Mouse (Mus musculus): ENCODE results near the gene Hdhd5. TPM values are rescaled to one million over a fixed set of nuclear protein-coding genes. Genes with fewer than 3 reads are reported as not detected.

The Hdhd5 gene
- total and polyA plus RNA-seq, 3 experiments = 25.2 to 27.6 (median 26.8) TPM

- no peak for DNase-seq
These were observed 5.2 kb upstream of the Hdhd5 start for GRCm38 (mm10) chr6:120536337-120536736.

GRCm38 (mm10) chr6:120532594-120532993, 1.5 kb upstream of the Hdhd5 start:
- no peak for DNase-seq

DNA sequence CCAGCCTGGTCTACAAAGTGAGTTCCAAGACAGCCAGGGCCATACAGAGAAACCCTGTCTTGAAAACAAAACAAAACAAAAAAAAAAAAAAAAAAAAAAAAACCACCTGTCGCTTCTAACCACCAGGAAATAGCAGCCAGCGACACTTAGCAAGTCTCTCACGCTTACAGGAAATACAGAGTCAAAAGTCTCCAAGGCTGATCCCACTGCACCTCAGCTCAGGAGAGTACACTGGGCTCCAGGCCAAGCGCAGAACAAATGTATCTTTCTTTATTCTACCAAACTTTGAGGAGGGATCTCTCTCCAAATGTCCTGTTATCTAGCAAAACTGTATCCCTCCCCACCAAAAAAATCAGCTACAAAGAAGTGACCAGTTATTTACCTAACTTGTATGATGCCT, 2.0 kb downstream of the Hdhd5 start:
- no peak for DNase-seq

GRCm38 (mm10) chr6:120524796-120525195, 6.3 kb downstream of the Hdhd5 start:
- DNase-seq = no peak

DNA sequence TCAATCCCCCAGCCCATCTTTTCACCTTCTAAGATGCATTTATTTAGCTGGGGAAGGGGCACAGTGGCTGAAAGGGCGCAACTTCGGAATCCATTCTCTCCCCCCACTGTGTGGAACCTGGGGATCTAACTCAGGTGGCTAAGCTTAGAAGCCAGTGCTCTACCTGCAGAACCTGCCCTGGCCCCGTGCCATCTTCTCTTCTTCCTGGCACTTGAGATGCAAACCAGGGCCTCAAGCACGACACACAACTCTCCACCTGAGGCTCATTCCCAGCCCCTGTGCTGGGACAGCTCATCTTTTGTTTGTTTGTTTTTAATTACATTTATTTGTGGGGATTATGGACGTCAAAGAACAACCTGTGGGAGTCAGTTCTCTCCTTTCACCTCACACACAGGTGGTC, 11.5 kb downstream of the Hdhd5 start:
- no peak for DNase-seq

- DNase-seq = peak; percentile 75
These were observed 13.8 kb downstream of the Hdhd5 start for GRCm38 (mm10) chr6:120517311-120517710.

GRCm38 (mm10) chr6:120516879-120517278, 14.2 kb downstream of the Hdhd5 start:
- DNase-seq = no peak

GRCm38 (mm10) chr6:120516422-120516821, 14.7 kb downstream of the Hdhd5 start:
- DNase-seq = no peak

GRCm38 (mm10) chr6:120511212-120511611, 19.9 kb downstream of the Hdhd5 start:
- DNase-seq = no peak

GRCm38 (mm10) chr6:120510425-120510824, 20.7 kb downstream of the Hdhd5 start:
- DNase-seq = no peak

GRCm38 (mm10) chr6:120509975-120510374, 21.1 kb downstream of the Hdhd5 start:
- no peak for DNase-seq

DNA sequence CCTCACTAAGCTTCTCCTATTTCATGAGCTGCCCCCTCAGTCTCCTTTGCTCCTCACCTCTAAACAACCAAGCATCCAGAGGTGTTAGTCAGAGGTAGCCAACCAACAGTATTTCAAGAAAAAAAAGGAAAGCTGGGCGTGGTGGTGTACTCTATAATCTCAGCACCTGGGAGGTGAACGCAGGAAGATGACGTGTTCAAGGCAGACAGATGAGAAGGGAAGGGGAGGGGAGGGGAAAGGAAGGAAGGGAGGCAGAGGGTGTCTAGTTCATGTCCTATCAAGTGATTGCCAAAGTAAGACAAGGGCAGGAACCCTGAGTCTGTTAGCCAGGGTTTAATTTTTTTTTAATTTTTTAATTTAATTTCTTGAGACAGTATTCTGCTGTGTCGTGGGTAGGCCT, 22.5 kb downstream of the Hdhd5 start:
- DNase-seq = no peak

DNA sequence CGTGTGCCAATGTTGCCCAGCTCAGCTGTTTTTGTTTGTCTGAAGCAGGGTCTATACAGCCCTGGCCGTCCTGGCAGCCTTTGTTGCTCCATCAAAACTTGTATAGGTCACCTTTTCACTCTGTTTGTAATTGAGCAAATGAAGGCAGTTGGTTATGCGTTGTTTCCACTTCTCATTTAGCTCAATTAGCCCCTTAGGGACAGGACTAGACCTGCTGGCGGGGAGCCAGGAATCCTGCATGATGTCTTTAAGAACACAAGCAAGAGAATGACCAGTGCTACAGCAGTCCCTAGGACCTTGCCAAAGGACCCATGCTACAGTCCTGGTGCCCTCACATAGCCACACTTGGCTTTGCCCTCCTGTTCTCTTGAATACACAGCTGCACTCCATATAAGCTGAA, 25.6 kb downstream of the Hdhd5 start:
- DNase-seq = no peak

DNA sequence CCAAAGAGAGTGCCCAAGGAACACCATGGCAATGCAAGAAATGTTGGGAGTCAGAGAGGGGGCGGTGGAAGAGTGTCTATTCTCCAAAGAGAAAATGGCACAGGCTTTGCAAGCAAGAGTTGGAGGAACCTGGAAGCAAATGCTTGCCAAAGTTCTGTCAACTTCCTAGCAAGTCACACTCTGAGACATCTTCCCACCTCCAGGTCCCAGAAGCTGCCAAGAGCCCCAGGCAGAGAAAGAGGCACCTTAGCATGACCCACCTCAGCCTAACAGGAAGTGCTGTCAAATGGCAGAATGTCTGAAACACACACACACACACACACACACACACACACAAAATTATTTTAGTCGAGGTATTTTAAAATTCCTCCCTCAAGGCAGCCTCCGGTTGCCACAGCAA, 27.1 kb downstream of the Hdhd5 start:
- no peak for DNase-seq

DNA sequence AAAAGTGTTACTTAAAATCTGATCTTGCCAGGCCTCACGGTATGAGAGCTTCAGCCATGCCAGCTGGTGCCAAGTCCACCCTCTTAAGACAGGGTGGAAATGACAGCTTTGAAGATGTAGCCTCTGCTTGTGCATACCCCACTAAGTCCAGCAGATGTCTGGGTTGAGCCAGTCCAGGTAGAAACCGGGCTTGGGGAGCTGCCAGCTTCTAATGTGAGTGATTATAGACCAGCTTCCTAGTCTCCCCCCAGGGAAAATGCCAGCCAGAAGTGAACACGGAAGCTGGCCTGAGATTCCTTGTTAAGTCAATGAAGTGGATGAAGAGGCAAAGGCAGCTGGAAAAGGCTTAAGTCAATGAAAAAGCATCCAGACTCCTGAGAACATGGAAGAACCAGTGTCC, 34.6 kb downstream of the Hdhd5 start:
- no peak for DNase-seq

GRCm38 (mm10) chr6:120493374-120494181, 37.5 kb downstream of the Hdhd5 start, which contains the start of gene Tmem121b:
Gene Tmem121b (minus strand): TSS chr6:120493807.
- DNase-seq = peak; percentile 50

DNA sequence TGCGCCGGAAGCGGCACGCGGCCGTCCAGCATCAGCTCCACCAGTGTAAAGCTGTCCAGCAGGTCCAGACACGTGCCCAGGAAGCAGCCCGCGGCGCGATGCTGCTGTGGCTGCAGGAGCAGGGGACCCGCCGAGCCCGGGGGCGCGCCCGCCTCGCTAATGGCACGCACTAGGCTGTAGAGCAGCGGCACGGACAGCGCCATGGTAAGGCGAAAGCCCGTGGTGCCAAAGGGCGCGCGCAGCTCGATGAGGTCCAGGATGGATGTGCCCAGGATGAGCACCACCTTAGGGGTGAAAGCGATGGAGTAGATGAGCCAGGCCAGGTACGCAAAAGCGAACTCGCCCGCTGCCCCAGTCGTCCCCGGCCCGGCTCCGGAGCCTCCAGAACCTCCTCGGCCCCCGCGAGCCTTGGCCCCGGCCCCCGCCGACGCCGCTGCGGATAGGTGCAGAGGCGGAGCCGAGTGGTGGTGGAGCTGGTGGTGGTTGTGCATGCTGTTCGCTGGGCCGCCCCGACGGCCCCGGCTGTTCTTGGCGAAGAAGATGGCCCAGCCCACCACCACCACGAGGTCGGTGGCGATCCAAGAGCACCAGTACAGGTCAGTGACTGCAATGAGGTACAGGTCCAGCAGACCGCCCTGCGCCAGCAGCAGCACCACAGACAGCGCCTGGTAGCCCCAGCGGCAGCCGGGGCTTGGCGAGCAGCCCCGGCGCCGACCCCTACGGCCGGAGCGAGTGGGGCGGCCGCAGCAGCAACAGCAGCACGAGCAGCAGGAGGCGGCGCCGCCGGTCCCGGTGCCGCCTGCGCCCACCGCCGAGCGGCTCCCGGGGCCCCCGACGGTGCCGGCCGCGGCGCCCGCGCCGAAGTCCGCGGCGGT, 38.4 kb downstream of the Hdhd5 start:
- DNase-seq = peak; percentile 29

GRCm38 (mm10) chr6:120491862-120492498, 39.1 kb downstream of the Hdhd5 start:
- DNase-seq = no peak

- no peak for DNase-seq
These were observed 40.1 kb downstream of the Hdhd5 start for GRCm38 (mm10) chr6:120491064-120491463.

GRCm38 (mm10) chr6:120489461-120489860, 41.7 kb downstream of the Hdhd5 start:
- DNase-seq = no peak

DNA sequence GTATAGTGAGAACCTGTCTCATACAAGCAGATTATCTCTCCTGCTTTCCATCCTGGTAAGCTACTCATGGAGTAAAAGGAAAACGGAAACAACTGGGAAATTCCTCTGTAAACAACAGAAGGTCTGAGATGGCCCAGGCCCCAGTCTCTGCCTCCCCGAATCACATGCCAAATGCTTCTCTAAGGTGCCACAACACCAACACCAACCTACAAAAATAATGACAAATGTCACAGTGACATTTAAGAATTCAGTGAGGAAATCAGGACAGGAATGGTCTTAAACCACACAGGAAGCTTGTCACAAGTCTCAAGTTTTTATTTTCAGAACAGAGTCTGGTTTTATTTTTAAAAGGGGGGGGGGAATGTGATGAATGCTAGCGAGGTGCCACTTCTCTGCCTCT, 42.5 kb downstream of the Hdhd5 start:
- DNase-seq = no peak

- DNase-seq = no peak
These were observed 45.0 kb downstream of the Hdhd5 start for GRCm38 (mm10) chr6:120486051-120486510.

GRCm38 (mm10) chr6:120485038-120485437, 46.1 kb downstream of the Hdhd5 start:
- DNase-seq = no peak
